Mouse (Mus musculus): ENCODE results near the gene Epc2. TPM values are rescaled to one million over a fixed set of nuclear protein-coding genes. Genes with fewer than 3 reads are reported as not detected.

The Epc2 gene
- polyA plus RNA-seq, 1 experiment from 2014 or later: 6.0 TPM

- Histone ChIP-seq H3K4me1 (replicated peaks; ENCODE audit: control insufficient read depth, insufficient read depth, low read length) (no peaks in the 10 kb centered on the region), H3K27me3 (replicated peaks; ENCODE audit: control insufficient read depth, insufficient read depth, low read length) (no peaks in the 10 kb centered on the region), H3K9ac (ENCODE audit: low read depth, low read length) (no peak overlapping the region), H3K27ac (ENCODE audit: low read depth, low read length) (no peak overlapping the region), H3K4me2 (no peak overlapping the region), H3K9me3 (ENCODE audit: control insufficient read depth, low read length) (no peaks in the 10 kb centered on the region), H3K4me3 (ENCODE audit: low read depth, low read length) (no peak overlapping the region), H3K36me3 (ENCODE audit: control insufficient read depth, insufficient read depth, low read length) (no peaks in the 10 kb centered on the region)
- DNase-seq (ENCODE audit: low spot score): no peak
- 72% methylated on average over 10 of the region's 10 CpGs for WGBS
- ATAC-seq (replicated peaks; ENCODE audit: low FRiP score): no peak
These were observed 25.1 kb upstream of the Epc2 start for GRCm38 (mm10) chr2:49426175-49426574.

- WGBS: 76% methylated on average over 1 of the region's 1 CpGs
- DNase-seq (ENCODE audit: low spot score) (no peak), ATAC-seq (replicated peaks; ENCODE audit: low FRiP score) (no peak)
- no peak overlapping the region for H3K4me2 ChIP-seq
- no peak overlapping the region for H3K27ac ChIP-seq (ENCODE audit: low read depth, low read length)
- no peak overlapping the region for H3K4me3 ChIP-seq (ENCODE audit: low read depth, low read length)
- H3K36me3 ChIP-seq (ENCODE audit: control insufficient read depth, insufficient read depth, low read length): no peaks in the 10 kb centered on the region
- H3K9me3 ChIP-seq (ENCODE audit: control insufficient read depth, low read length): no peaks in the 10 kb centered on the region
- no peaks in the 10 kb centered on the region for H3K27me3 ChIP-seq (replicated peaks; ENCODE audit: control insufficient read depth, insufficient read depth, low read length)
- no peak overlapping the region for H3K9ac ChIP-seq (ENCODE audit: low read depth, low read length)
- H3K4me1 ChIP-seq (replicated peaks; ENCODE audit: control insufficient read depth, insufficient read depth, low read length): no peaks in the 10 kb centered on the region
These were observed 20.3 kb upstream of the Epc2 start for GRCm38 (mm10) chr2:49431015-49431414.

GRCm38 (mm10) chr2:49433211-49433610 lies 18.1 kb upstream of the Epc2 start:
- H3K27me3 ChIP-seq (replicated peaks; ENCODE audit: control insufficient read depth, insufficient read depth, low read length): no peaks in the 10 kb centered on the region
- ATAC-seq (replicated peaks; ENCODE audit: low FRiP score) (no peak), DNase-seq (ENCODE audit: low spot score) (no peak)
- H3K4me1 ChIP-seq (replicated peaks; ENCODE audit: control insufficient read depth, insufficient read depth, low read length): no peaks in the 10 kb centered on the region
- H3K9me3 ChIP-seq (ENCODE audit: control insufficient read depth, low read length): no peaks in the 10 kb centered on the region
- H3K9ac ChIP-seq (ENCODE audit: low read depth, low read length): no peak overlapping the region
- H3K36me3 ChIP-seq (ENCODE audit: control insufficient read depth, insufficient read depth, low read length): no peaks in the 10 kb centered on the region
- no peak overlapping the region for H3K27ac ChIP-seq (ENCODE audit: low read depth, low read length)
- WGBS: 82% methylated on average over 9 of the region's 9 CpGs
- no peak overlapping the region for H3K4me2 ChIP-seq
- H3K4me3 ChIP-seq (ENCODE audit: low read depth, low read length): no peak overlapping the region

GRCm38 (mm10) chr2:49446238-49446637 lies 5.0 kb upstream of the Epc2 start:
- no peak for ATAC-seq (replicated peaks; ENCODE audit: low FRiP score)
- no peak overlapping the region for H3K27ac ChIP-seq (ENCODE audit: low read depth, low read length)
- no peaks in the 10 kb centered on the region for H3K36me3 ChIP-seq (ENCODE audit: control insufficient read depth, insufficient read depth, low read length)
- H3K4me1 ChIP-seq (replicated peaks; ENCODE audit: control insufficient read depth, insufficient read depth, low read length): no peaks in the 10 kb centered on the region; the same call in 1 of the 2 replicates
- H3K4me2 ChIP-seq: no peak overlapping the region
- no peak for DNase-seq (ENCODE audit: low spot score)
- H3K9ac ChIP-seq (ENCODE audit: low read depth, low read length): no peak overlapping the region
- no peaks in the 10 kb centered on the region for H3K9me3 ChIP-seq (ENCODE audit: control insufficient read depth, low read length)
- no peaks in the 10 kb centered on the region for H3K27me3 ChIP-seq (replicated peaks; ENCODE audit: control insufficient read depth, insufficient read depth, low read length)
- WGBS: 53% methylated on average over 2 of the region's 2 CpGs
- H3K4me3 ChIP-seq (ENCODE audit: low read depth, low read length): no peak overlapping the region

- H3K9me3 ChIP-seq (ENCODE audit: control insufficient read depth, low read length): no peaks in the 10 kb centered on the region
- no peaks in the 10 kb centered on the region for H3K36me3 ChIP-seq (ENCODE audit: control insufficient read depth, insufficient read depth, low read length)
- H3K4me3 ChIP-seq (ENCODE audit: low read depth, low read length): no peak overlapping the region
- no peak overlapping the region for H3K27ac ChIP-seq (ENCODE audit: low read depth, low read length)
- H3K9ac ChIP-seq (ENCODE audit: low read depth, low read length): no peak overlapping the region
- DNase-seq (ENCODE audit: low spot score): no peak
- H3K4me1 ChIP-seq (replicated peaks; ENCODE audit: control insufficient read depth, insufficient read depth, low read length): no peaks in the 10 kb centered on the region; the same call in 1 of the 2 replicates
- no peak for ATAC-seq (replicated peaks; ENCODE audit: low FRiP score)
- 56% methylated on average over 8 of the region's 8 CpGs for WGBS
- no peaks in the 10 kb centered on the region for H3K27me3 ChIP-seq (replicated peaks; ENCODE audit: control insufficient read depth, insufficient read depth, low read length)
- no peak overlapping the region for H3K4me2 ChIP-seq
These were observed 3.5 kb upstream of the Epc2 start for GRCm38 (mm10) chr2:49447586-49448475.

GRCm38 (mm10) chr2:49450467-49450866 lies 819 bp upstream of the Epc2 start:
- WGBS: 24% methylated on average over 4 of the region's 4 CpGs
- no peaks in the 10 kb centered on the region for H3K27me3 ChIP-seq (replicated peaks; ENCODE audit: control insufficient read depth, insufficient read depth, low read length)
- H3K4me1 ChIP-seq (replicated peaks; ENCODE audit: control insufficient read depth, insufficient read depth, low read length): no peaks in the 10 kb centered on the region; the same call in none of the 2 replicates
- H3K27ac ChIP-seq (ENCODE audit: low read depth, low read length): no peak overlapping the region
- DNase-seq (ENCODE audit: low spot score): no peak
- peak overlapping the region; percentile 76 for H3K4me3 ChIP-seq (ENCODE audit: low read depth, low read length)
- H3K9me3 ChIP-seq (ENCODE audit: control insufficient read depth, low read length): no peaks in the 10 kb centered on the region
- no peaks in the 10 kb centered on the region for H3K36me3 ChIP-seq (ENCODE audit: control insufficient read depth, insufficient read depth, low read length)
- no peak for ATAC-seq (replicated peaks; ENCODE audit: low FRiP score)
- peak overlapping the region; percentile 95 for H3K9ac ChIP-seq (ENCODE audit: low read depth, low read length)
- peak overlapping the region; percentile 80 for H3K4me2 ChIP-seq

- H3K9ac ChIP-seq (ENCODE audit: low read depth, low read length): peak overlapping the region; percentile 95
- peak; percentile 88 for DNase-seq (ENCODE audit: low spot score)
- peak overlapping the region; percentile 76 for H3K4me3 ChIP-seq (ENCODE audit: low read depth, low read length)
- peak; percentile 83 for ATAC-seq (replicated peaks; ENCODE audit: low FRiP score)
- no peaks in the 10 kb centered on the region; the same call in none of the 2 replicates for H3K4me1 ChIP-seq (replicated peaks; ENCODE audit: control insufficient read depth, insufficient read depth, low read length)
- H3K27ac ChIP-seq (ENCODE audit: low read depth, low read length): peak overlapping the region; percentile 97
- H3K4me2 ChIP-seq: peak overlapping the region; percentile 83
- H3K9me3 ChIP-seq (ENCODE audit: control insufficient read depth, low read length): no peaks in the 10 kb centered on the region
- H3K36me3 ChIP-seq (ENCODE audit: control insufficient read depth, insufficient read depth, low read length): no peaks in the 10 kb centered on the region
- no peaks in the 10 kb centered on the region for H3K27me3 ChIP-seq (replicated peaks; ENCODE audit: control insufficient read depth, insufficient read depth, low read length)
- WGBS: under 1% methylated on average over 46 of the region's 64 CpGs
These were observed 438 bp downstream of the Epc2 start for GRCm38 (mm10) chr2:49451637-49452211.

- Histone ChIP-seq H3K27me3 (replicated peaks; ENCODE audit: control insufficient read depth, insufficient read depth, low read length) (no peaks in the 10 kb centered on the region), H3K4me2 (peak overlapping the region; percentile 83), H3K27ac (ENCODE audit: low read depth, low read length) (peak overlapping the region; percentile 97; the same call in 1 of the 2 replicates), H3K4me3 (ENCODE audit: low read depth, low read length) (peak overlapping the region; percentile 76), H3K4me1 (replicated peaks; ENCODE audit: control insufficient read depth, insufficient read depth, low read length) (no peaks in the 10 kb centered on the region; the same call in none of the 2 replicates), H3K9ac (ENCODE audit: low read depth, low read length) (peak overlapping the region; percentile 95), H3K36me3 (ENCODE audit: control insufficient read depth, insufficient read depth, low read length) (no peaks in the 10 kb centered on the region), H3K9me3 (ENCODE audit: control insufficient read depth, low read length) (no peaks in the 10 kb centered on the region)
- WGBS: under 1% methylated on average over 37 of the region's 37 CpGs
- peak; percentile 58 for ATAC-seq (replicated peaks; ENCODE audit: low FRiP score)
- peak; percentile 47 for DNase-seq (ENCODE audit: low spot score)
These were observed 1.3 kb downstream of the Epc2 start for GRCm38 (mm10) chr2:49452451-49453081.

All from liver, embryonic 11.5 days (tissue).